Mouse (Mus musculus) thymus, adult 2 months (tissue): ENCODE results near the gene Cacna1d. TPM values are rescaled to one million over a fixed set of nuclear protein-coding genes. Genes with fewer than 3 reads are reported as not detected.

Source experiments
- DNase-seq: peaks from one replicate; pipeline ENCODE4 v3.0.0; 2021
- H3K27ac ChIP-seq: fragments of 200-500 bp; 2 replicates; pipeline ENCODE4 v1.5.1; 2012; ENCODE audit warnings: low read length, control low read depth; ENCODE audit not compliant: control insufficient read depth, insufficient read depth
- H3K27me3 ChIP-seq: fragments of 200-500 bp; 2 replicates; pipeline ENCODE4 v1.6.1; 2012; ENCODE audit warnings: mild to moderate bottlenecking, low read length, moderate library complexity, mixed read lengths; ENCODE audit not compliant: control insufficient read depth, insufficient read depth
- H3K36me3 ChIP-seq: fragments of 200-500 bp; 2 replicates; pipeline ENCODE4 v1.6.1; 2012; ENCODE audit warnings: mild to moderate bottlenecking, low read length, moderate library complexity; ENCODE audit not compliant: control insufficient read depth, insufficient read depth
- H3K4me1 ChIP-seq: fragments of 200-500 bp; replicated peaks from 2 replicates; pipeline ENCODE4 v1.6.1; 2012; ENCODE audit warnings: low read length; ENCODE audit not compliant: control insufficient read depth, insufficient read depth
- H3K4me3 ChIP-seq: fragments of 200-500 bp; 2 replicates; pipeline ENCODE4 v1.5.1; 2012; ENCODE audit warnings: mild to moderate bottlenecking, low read length, control low read depth, moderate library complexity; ENCODE audit not compliant: control insufficient read depth, insufficient read depth
- CTCF ChIP-seq: fragments of 200-500 bp; IDR thresholded peaks from 2 replicates; pipeline ENCODE4 v1.5.1; 2012; ENCODE audit warnings: mild to moderate bottlenecking, control low read depth, low read length, moderate library complexity, borderline replicate concordance; ENCODE audit not compliant: control insufficient read depth, poor library complexity, insufficient read depth; ENCODE audit errors: extremely low read depth
- POLR2A ChIP-seq: fragments of 200-500 bp; IDR thresholded peaks from 2 replicates; pipeline ENCODE4 v1.6.1; 2012; ENCODE audit warnings: mild to moderate bottlenecking, low read length, control low read depth, moderate library complexity; ENCODE audit not compliant: control insufficient read depth, poor library complexity, insufficient read depth; ENCODE audit errors: extremely low read depth
- WGBS: fragments of 180-500 bp; shearing (Covaris S2); methylation state at CpG from one replicate; pipeline ENCODE4 v1.1.7; 2018; 5-methylcytosine and 5-hydroxymethylcytosine counted together
- polyA plus RNA-seq: library from polyadenylated mRNA; depleted of rRNA; stranded (reverse); fragments of >200 nt; gene quantifications from 2 replicates; pipeline ENCODE4 v1.2.3, GENCODE M21; 2012

Cacna1d gene
- polyA plus RNA-seq, 1 experiment = 2.2 TPM

DNA sequence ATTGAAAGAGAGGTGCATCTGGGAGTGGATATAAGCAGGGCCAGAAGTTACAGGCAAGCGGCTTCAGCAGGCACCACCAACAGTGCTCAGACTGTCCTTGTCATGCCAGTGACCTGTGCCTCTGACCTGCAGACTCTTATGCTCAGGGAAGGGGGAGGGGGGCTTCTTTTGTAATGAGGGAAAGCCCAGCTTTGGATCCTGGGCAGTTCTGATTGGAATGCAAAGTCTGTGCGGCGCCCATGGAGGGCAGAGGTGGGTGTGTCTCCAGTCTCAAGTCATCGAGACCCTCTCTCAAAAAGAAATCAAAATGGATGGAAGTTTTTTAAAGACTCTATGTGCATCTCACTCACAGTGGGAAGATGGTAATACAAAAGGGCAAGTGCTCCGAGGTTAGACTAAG lies 60.8 kb downstream of the Cacna1d start:
- WGBS = 89% methylated on average over 5 of the region's 5 CpGs
- Histone ChIP-seq H3K27ac (no peak overlapping the region), H3K4me1 (0 out of 2 replicates have a peak, but pooled peaks cover 2% of the 10 kb centered on the region), H3K27me3 (no peaks in the 10 kb centered on the region), H3K4me3 (no peak overlapping the region), H3K36me3 (no peaks in the 10 kb centered on the region)
- DNase-seq = no peak
- TF ChIP-seq POLR2A (no peak), CTCF (no peak)

DNA sequence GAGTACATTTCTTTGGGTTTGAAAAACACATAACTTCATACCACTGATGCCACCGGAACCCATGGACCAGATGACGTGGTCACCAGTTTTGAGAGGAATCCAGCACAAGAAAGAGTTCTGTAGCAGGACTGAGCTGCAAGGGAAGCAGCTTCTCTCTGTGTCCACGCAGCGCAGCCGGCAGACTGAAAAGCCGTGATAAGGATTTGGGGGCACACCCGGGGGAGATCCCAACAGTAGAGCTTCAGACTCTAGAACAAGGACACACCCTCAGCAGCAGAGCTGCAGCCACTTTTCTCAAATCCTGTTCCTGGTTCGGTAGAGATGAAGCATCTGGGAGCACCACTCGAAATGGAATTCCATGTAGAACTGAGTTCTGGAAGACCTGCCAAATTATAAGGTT lies 61.2 kb downstream of the Cacna1d start:
- H3K4me1 ChIP-seq = 0 out of 2 replicates have a peak, but pooled peaks cover 2% of the 10 kb centered on the region
- TF ChIP-seq POLR2A = no peak
- TF ChIP-seq CTCF = no peak
- H3K36me3 ChIP-seq = no peaks in the 10 kb centered on the region
- no peak for DNase-seq
- no peak overlapping the region for H3K27ac ChIP-seq
- WGBS = 91% methylated on average over 9 of the region's 9 CpGs
- H3K27me3 ChIP-seq = no peaks in the 10 kb centered on the region
- no peak overlapping the region for H3K4me3 ChIP-seq

DNA sequence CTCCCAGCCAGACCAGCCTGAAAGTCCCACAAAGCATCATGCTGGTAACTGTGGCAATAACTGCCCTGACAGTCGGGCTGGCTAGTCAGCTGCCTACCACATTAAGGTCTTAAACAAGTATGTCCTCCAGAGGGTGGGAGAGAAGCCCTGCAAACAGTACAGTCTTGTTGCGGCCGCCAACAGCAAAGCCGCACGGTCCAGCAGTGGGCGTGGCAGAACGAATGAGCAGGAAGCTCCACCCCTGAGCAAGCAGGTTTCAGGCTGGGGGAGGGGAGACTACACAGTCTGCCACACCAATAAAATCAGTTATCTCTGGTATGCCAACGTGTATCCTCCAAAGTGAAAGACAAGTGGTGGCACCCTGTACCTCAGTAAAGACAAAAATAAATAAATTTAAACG lies 61.6 kb downstream of the Cacna1d start:
- Histone ChIP-seq H3K4me1 (0 out of 2 replicates have a peak, but pooled peaks cover 2% of the 10 kb centered on the region), H3K36me3 (no peaks in the 10 kb centered on the region), H3K27me3 (no peaks in the 10 kb centered on the region), H3K4me3 (no peak overlapping the region), H3K27ac (no peak overlapping the region)
- peak; percentile 3 for DNase-seq
- 60% methylated on average over 9 of the region's 9 CpGs for WGBS
- TF ChIP-seq POLR2A (no peak), CTCF (no peak)

DNA sequence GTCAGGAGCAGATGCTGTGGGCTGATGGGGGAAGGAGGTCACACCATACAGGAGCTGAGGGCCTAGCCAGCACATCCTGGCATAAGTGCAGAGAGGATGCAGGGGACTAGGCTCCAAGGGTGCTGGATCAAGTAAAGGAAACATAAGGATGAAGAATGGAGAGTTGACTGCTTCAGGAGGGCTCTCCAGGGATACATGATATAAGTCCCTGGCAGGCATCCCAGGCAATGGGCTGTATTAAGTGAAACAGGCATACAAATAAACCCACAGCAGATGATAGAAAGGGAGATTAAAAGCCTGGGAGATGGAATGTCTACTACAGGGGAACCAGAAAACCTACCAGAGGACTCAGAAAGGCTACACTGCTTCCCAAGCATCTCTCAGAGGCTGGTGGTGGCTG lies 62.5 kb downstream of the Cacna1d start:
- H3K27me3 ChIP-seq = no peaks in the 10 kb centered on the region
- DNase-seq = no peak
- 0 out of 2 replicates have a peak, but pooled peaks cover 2% of the 10 kb centered on the region for H3K4me1 ChIP-seq
- H3K27ac ChIP-seq = no peak overlapping the region
- no peaks in the 10 kb centered on the region for H3K36me3 ChIP-seq
- no peak for TF ChIP-seq POLR2A
- no peak overlapping the region for H3K4me3 ChIP-seq

DNA sequence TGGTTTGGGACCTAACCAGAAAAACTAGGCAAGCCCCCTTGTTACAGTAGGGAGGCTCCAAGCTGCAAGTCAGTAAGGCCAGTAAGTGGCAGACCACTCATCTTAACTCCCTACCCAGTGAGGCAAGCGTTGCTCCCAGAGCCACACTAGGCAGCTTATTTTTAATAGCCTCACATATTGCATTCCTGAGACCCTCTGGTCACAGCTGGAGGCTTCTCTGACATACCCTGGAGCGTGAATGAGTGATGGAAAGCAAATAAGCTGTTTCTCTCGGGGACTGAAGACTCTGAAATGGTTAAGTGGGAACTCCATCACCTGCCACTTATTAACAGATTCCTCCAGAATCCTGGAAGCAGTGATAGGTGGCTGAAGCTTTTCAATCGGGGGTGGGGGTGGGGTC lies 65.4 kb downstream of the Cacna1d start:
- 88% methylated on average over 4 of the region's 4 CpGs for WGBS
- H3K27me3 ChIP-seq = no peaks in the 10 kb centered on the region
- no peak for TF ChIP-seq CTCF
- no peak for TF ChIP-seq POLR2A
- 0 out of 2 replicates have a peak, but pooled peaks cover 2% of the 10 kb centered on the region for H3K4me1 ChIP-seq
- DNase-seq = no peak
- H3K4me3 ChIP-seq = no peak overlapping the region
- no peaks in the 10 kb centered on the region for H3K36me3 ChIP-seq
- no peak overlapping the region for H3K27ac ChIP-seq

DNA sequence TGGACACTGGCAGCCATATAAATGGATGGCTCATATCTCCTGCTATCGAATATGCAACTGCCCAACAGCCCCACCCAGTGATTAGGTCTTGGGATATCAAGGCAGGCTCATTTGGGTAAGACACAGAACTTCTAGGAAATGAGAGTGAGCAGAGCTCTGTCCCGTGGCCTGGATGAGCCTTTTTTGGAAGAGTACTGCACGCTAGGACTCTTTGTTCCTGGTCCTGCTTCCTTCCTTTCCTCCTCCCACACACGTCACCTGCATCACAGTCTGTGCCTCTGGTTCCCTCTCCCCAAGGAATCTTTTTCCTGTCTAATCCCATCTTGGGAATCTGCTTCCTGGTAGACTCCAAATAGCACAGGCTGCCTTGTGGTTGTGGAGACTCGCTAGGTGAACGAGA lies 66.1 kb downstream of the Cacna1d start:
- H3K27me3 ChIP-seq = no peaks in the 10 kb centered on the region
- no peak for TF ChIP-seq CTCF
- no peak for TF ChIP-seq POLR2A
- WGBS = 88% methylated on average over 6 of the region's 6 CpGs
- H3K4me3 ChIP-seq = no peak overlapping the region
- H3K27ac ChIP-seq = no peak overlapping the region
- H3K4me1 ChIP-seq = 0 out of 2 replicates have a peak, but pooled peaks cover 2% of the 10 kb centered on the region
- DNase-seq = no peak
- H3K36me3 ChIP-seq = no peaks in the 10 kb centered on the region

DNA sequence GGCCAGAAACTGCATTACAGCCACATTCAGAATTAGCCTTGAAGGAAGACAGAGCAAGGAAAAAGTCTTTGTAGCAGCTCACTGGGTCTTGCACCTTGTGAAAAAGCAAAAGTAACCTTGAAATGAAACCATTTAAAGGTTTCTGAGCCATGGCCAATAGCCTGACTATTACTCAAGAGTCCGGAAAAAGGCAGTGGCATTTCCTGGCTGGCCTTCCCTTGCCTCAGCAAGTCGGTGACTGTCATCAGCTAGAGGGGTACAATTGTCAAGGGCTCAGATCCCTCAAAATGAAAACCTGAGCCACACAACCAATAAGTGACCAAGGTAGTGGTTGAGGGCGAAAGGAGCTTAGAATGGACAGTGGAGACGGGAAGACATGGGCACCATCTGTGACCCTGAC lies 66.6 kb downstream of the Cacna1d start:
- Histone ChIP-seq H3K4me1 (0 out of 2 replicates have a peak, but pooled peaks cover 2% of the 10 kb centered on the region), H3K27me3 (no peaks in the 10 kb centered on the region), H3K36me3 (no peaks in the 10 kb centered on the region), H3K4me3 (no peak overlapping the region), H3K27ac (no peak overlapping the region)
- no peak for DNase-seq
- TF ChIP-seq CTCF (no peak), POLR2A (no peak)
- 89% methylated on average over 4 of the region's 4 CpGs for WGBS
